Mouse (Mus musculus) olfactory bulb, adult 2 months (tissue): ENCODE data around the gene Sdr39u1. TPM values are rescaled to one million over a fixed set of nuclear protein-coding genes. Genes with fewer than 3 reads are reported as not detected.
A peak's percentile ranks its signal among the peaks of the same experiment; 100 is the strongest.

Experiments used
- H3K27ac ChIP-seq: fragments of 200-500 bp; 2 replicates; pipeline ENCODE4 v1.5.1; 2012; ENCODE audit warnings: low read depth, low read length; ENCODE audit not compliant: insufficient read depth
- H3K4me1 ChIP-seq: fragments of 200-500 bp; 2 replicates; pipeline ENCODE4 v1.6.1; 2012; ENCODE audit warnings: low read length; ENCODE audit not compliant: control insufficient read depth, insufficient read depth
- H3K4me3 ChIP-seq: fragments of 200-500 bp; 2 replicates; pipeline ENCODE4 v1.5.1; 2012; ENCODE audit warnings: mild to moderate bottlenecking, low read depth, low read length, moderate library complexity; ENCODE audit not compliant: insufficient read depth
- CTCF ChIP-seq: fragments of 200-500 bp; IDR thresholded peaks from 2 replicates; pipeline ENCODE4 v1.5.1; 2012; ENCODE audit warnings: low read depth, mild to moderate bottlenecking, low read length, moderate library complexity; ENCODE audit not compliant: insufficient read depth
- POLR2A ChIP-seq: fragments of 200-500 bp; IDR thresholded peaks from 2 replicates; pipeline ENCODE4 v1.6.1; 2012; ENCODE audit warnings: mild to moderate bottlenecking, low read depth, low read length, moderate library complexity; ENCODE audit not compliant: insufficient read depth
- WGBS: fragments of 180-500 bp; shearing (Covaris S2); methylation state at CpG from one replicate; pipeline ENCODE4 v1.1.7; 2018; 5-methylcytosine and 5-hydroxymethylcytosine counted together
- polyA plus RNA-seq: library from polyadenylated mRNA; stranded (reverse); fragments of >200 nt; gene quantifications from 2 replicates; pipeline ENCODE4 v1.2.4, GENCODE M21; 2012; ENCODE audit warnings: low replicate concordance; ENCODE audit not compliant: missing spikeins, insufficient read depth, insufficient read length

Sdr39u1 gene
- not detected in 2 replicates for polyA plus RNA-seq

- H3K4me1 ChIP-seq = peaks cover 7% of the 10 kb centered on the region; the same call in 1 of the 2 replicates
- peak within 1 kb of the TSS; percentile 62 for H3K4me3 ChIP-seq
- TF ChIP-seq CTCF (0 out of 2 replicates have a peak, but pooled peaks have one; percentile 13), POLR2A (peak; percentile 60)
- WGBS = 2% methylated on average over 39 of the region's 39 CpGs
- H3K27ac ChIP-seq = peak within 1 kb of the TSS; percentile 81
These were observed at the start of gene Sdr39u1 for GRCm38 (mm10) chr14:55899701-55900413. Sdr39u1 (minus strand) TSS chr14:55900293.

- Histone ChIP-seq H3K4me3 (no peak overlapping the region), H3K27ac (no peak overlapping the region), H3K4me1 (no peaks in the 10 kb centered on the region)
- TF ChIP-seq POLR2A (no peak), CTCF (no peak)
- WGBS = 87% methylated on average over 2 of the region's 2 CpGs
These were observed 46.3 kb upstream of the Sdr39u1 start for GRCm38 (mm10) chr14:55946269-55946969.

GRCm38 (mm10) chr14:55944575-55944974 lies 44.5 kb upstream of the Sdr39u1 start, which contains the start of gene Cma1:
Cma1 (minus strand) TSS chr14:55944675.
- 93% methylated on average over 4 of the region's 4 CpGs for WGBS
- no peak within 1 kb of the TSS for H3K27ac ChIP-seq
- no peak within 1 kb of the TSS for H3K4me3 ChIP-seq
- no peak for TF ChIP-seq CTCF
- TF ChIP-seq POLR2A = no peak
- H3K4me1 ChIP-seq = no peaks in the 10 kb centered on the region

GRCm38 (mm10) chr14:55943601-55944000 lies 43.5 kb upstream of the Sdr39u1 start:
- Histone ChIP-seq H3K4me1 (no peaks in the 10 kb centered on the region), H3K4me3 (no peak overlapping the region), H3K27ac (no peak overlapping the region)
- 94% methylated on average over 11 of the region's 11 CpGs for WGBS
- no peak for TF ChIP-seq CTCF
- no peak for TF ChIP-seq POLR2A

GRCm38 (mm10) chr14:55940070-55940800 lies 40.1 kb upstream of the Sdr39u1 start:
- TF ChIP-seq POLR2A = no peak
- no peak for TF ChIP-seq CTCF
- Histone ChIP-seq H3K27ac (no peak overlapping the region), H3K4me1 (no peaks in the 10 kb centered on the region), H3K4me3 (no peak overlapping the region)
- WGBS = 64% methylated on average over 7 of the region's 7 CpGs

- Histone ChIP-seq H3K4me3 (no peak overlapping the region), H3K4me1 (no peaks in the 10 kb centered on the region), H3K27ac (no peak overlapping the region)
- WGBS = 49% methylated on average over 7 of the region's 7 CpGs
- TF ChIP-seq POLR2A (no peak), CTCF (no peak)
These were observed 33.5 kb upstream of the Sdr39u1 start for GRCm38 (mm10) chr14:55933586-55933985.

GRCm38 (mm10) chr14:55929263-55929997 lies 29.3 kb upstream of the Sdr39u1 start:
- no peaks in the 10 kb centered on the region for H3K4me1 ChIP-seq
- no peak overlapping the region for H3K4me3 ChIP-seq
- no peak for TF ChIP-seq POLR2A
- no peak for TF ChIP-seq CTCF
- 83% methylated on average over 12 of the region's 12 CpGs for WGBS
- no peak overlapping the region for H3K27ac ChIP-seq

- Histone ChIP-seq H3K4me1 (no peaks in the 10 kb centered on the region), H3K27ac (no peak overlapping the region), H3K4me3 (no peak overlapping the region)
- TF ChIP-seq POLR2A (no peak), CTCF (no peak)
- 83% methylated on average over 4 of the region's 4 CpGs for WGBS
These were observed 26.8 kb upstream of the Sdr39u1 start for GRCm38 (mm10) chr14:55926847-55927246.
